Mouse (Mus musculus) hindbrain, postnatal 0 days (tissue): ENCODE measurements around the gene Twf2. TPM values are rescaled to one million over a fixed set of nuclear protein-coding genes. Genes with fewer than 3 reads are reported as not detected.
A peak's percentile ranks its signal among the peaks of the same experiment; 100 is the strongest.

Experiments
- ATAC-seq: fragments of 200-750 bp; cut with Nextera tagmentation; 2 replicates; pipeline ENCODE4 v1.8.0; 2017; ENCODE audit warnings: mild to moderate bottlenecking, moderate TSS enrichment, moderate library complexity
- DNase-seq: peaks from one replicate; pipeline ENCODE4 v3.0.0-alpha.2; 2015; ENCODE audit warnings: low spot score
- H3K27ac ChIP-seq: fragments of 300-500 bp; sonication (generic); 2 replicates; pipeline ENCODE4 v1.5.1; 2014; ENCODE audit warnings: mild to moderate bottlenecking
- H3K27me3 ChIP-seq: fragments of 300-500 bp; sonication (generic); 2 replicates; pipeline ENCODE4 v1.6.1; 2014; ENCODE audit warnings: low read length, mixed read lengths; ENCODE audit not compliant: insufficient read depth
- H3K36me3 ChIP-seq: fragments of 300-500 bp; sonication (generic); 2 replicates; pipeline ENCODE4 v1.6.1; 2014; ENCODE audit warnings: low read length, mixed read lengths; ENCODE audit not compliant: insufficient read depth
- H3K4me1 ChIP-seq: fragments of 300-500 bp; sonication (generic); 2 replicates; pipeline ENCODE4 v1.6.1; 2014; ENCODE audit warnings: antibody characterized with exemption, low read length, mixed read lengths; ENCODE audit not compliant: insufficient read depth
- H3K4me2 ChIP-seq: fragments of 300-500 bp; sonication (generic); 2 replicates; pipeline ENCODE4 v1.6.1; 2014; ENCODE audit warnings: low read depth, mild to moderate bottlenecking, low read length, moderate library complexity, mixed read lengths
- H3K4me3 ChIP-seq: fragments of 300-500 bp; sonication (generic); 2 replicates; pipeline ENCODE4 v1.5.1; 2014; ENCODE audit warnings: low read length
- H3K9ac ChIP-seq: fragments of 300-500 bp; sonication (generic); replicated peaks from 2 replicates; pipeline ENCODE4 v1.6.1; 2014; ENCODE audit warnings: mild to moderate bottlenecking, low read length, moderate library complexity, mixed read lengths
- H3K9me3 ChIP-seq: fragments of 300-500 bp; sonication (generic); 2 replicates; pipeline ENCODE4 v1.6.1; 2016; ENCODE audit warnings: low read length, mixed read lengths
- CTCF ChIP-seq: IDR thresholded peaks from 2 replicates; pipeline ENCODE4 v1.5.1; 2016; ENCODE audit warnings: antibody characterized with exemption, control low read depth, low read depth
- WGBS: fragments of 180-500 bp; shearing (Covaris S2); extraction: QIAGEN DNeasy Blood & Tissue Kit; methylation state at CpG from one replicate; pipeline ENCODE4 v1.1.7; 2014; 5-methylcytosine and 5-hydroxymethylcytosine counted together
- polyA plus RNA-seq: library from polyadenylated mRNA; unstranded; fragments of >200 nt; fragmentation: Nextera tagmentation; extraction: Ambion mirVana; gene quantifications from 2 replicates; pipeline ENCODE4 v1.2.1, GENCODE M21; 2015
- total RNA-seq: library from RNA; depleted of rRNA; stranded (reverse); fragments of >200 nt; gene quantifications from 2 replicates; pipeline ENCODE4 v1.2.3, GENCODE M21; 2014

The Twf2 gene
- total and polyA plus RNA-seq, 2 experiments from 2014 or later, result 42.0 to 72.6 TPM

- WGBS, result 72% methylated on average over 8 of the region's 8 CpGs
- no peak overlapping the region for H3K9ac ChIP-seq
- H3K27me3 ChIP-seq, result 0 out of 2 replicates have a peak, but pooled peaks cover 4% of the 10 kb centered on the region
- H3K36me3 ChIP-seq, result peaks cover 4% of the 10 kb centered on the region; the same call in 1 of the 2 replicates
- H3K27ac ChIP-seq, result no peak overlapping the region
- DNase-seq, result no peak
- no peaks in the 10 kb centered on the region for H3K9me3 ChIP-seq
- H3K4me2 ChIP-seq, result no peak overlapping the region
- no peak overlapping the region for H3K4me3 ChIP-seq
- no peak for TF ChIP-seq CTCF
- no peak for ATAC-seq
- H3K4me1 ChIP-seq, result peaks cover 6% of the 10 kb centered on the region; the same call in 1 of the 2 replicates
Measured at GRCm38 (mm10) chr9:106227790-106228429, 25.0 kb downstream of the Twf2 start.

GRCm38 (mm10) chr9:106230051-106230733 is 27.3 kb downstream of the Twf2 start:
- no peaks in the 10 kb centered on the region for H3K27me3 ChIP-seq
- 85% methylated on average over 9 of the region's 9 CpGs for WGBS
- H3K9me3 ChIP-seq, result no peaks in the 10 kb centered on the region
- no peak overlapping the region for H3K9ac ChIP-seq
- TF ChIP-seq CTCF, result no peak
- no peak for DNase-seq
- H3K4me1 ChIP-seq, result peaks cover 6% of the 10 kb centered on the region; the same call in 1 of the 2 replicates
- H3K36me3 ChIP-seq, result peaks cover 18% of the 10 kb centered on the region
- no peak overlapping the region for H3K27ac ChIP-seq
- no peak overlapping the region for H3K4me3 ChIP-seq
- H3K4me2 ChIP-seq, result no peak overlapping the region
- ATAC-seq, result no peak

- DNase-seq (no peak), ATAC-seq (no peak)
- H3K36me3 ChIP-seq, result peaks cover 23% of the 10 kb centered on the region
- H3K4me2 ChIP-seq, result no peak overlapping the region
- no peak overlapping the region for H3K4me3 ChIP-seq
- peak; percentile 44 for TF ChIP-seq CTCF
- H3K9me3 ChIP-seq, result no peaks in the 10 kb centered on the region
- peaks cover 6% of the 10 kb centered on the region; the same call in 1 of the 2 replicates for H3K4me1 ChIP-seq
- WGBS, result 43% methylated on average over 3 of the region's 3 CpGs
- no peak overlapping the region for H3K27ac ChIP-seq
- no peaks in the 10 kb centered on the region for H3K27me3 ChIP-seq
- no peak overlapping the region for H3K9ac ChIP-seq
Measured at GRCm38 (mm10) chr9:106230734-106231106, 27.8 kb downstream of the Twf2 start.

DNA sequence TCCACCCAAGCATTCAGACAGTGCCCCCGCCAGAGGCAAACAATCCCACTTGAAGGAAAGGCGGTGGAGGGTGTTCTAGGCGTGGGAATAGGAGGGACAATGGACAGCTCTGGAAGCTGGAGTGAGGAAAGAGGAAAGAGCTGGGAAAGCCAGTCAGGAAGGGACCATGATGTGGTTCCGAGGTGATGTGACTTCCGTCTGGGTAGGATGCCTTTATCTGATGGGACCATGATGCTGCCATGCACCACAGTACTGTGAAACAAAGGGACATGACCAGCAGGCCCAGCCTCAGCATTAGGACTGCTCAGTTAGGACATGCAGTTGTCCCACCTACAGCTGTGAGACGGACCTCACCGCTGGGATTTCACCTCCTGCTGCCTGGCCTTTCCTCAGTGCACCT is 28.3 kb downstream of the Twf2 start:
- no peak overlapping the region for H3K9ac ChIP-seq
- no peaks in the 10 kb centered on the region for H3K9me3 ChIP-seq
- no peak overlapping the region for H3K27ac ChIP-seq
- 76% methylated on average over 7 of the region's 7 CpGs for WGBS
- H3K4me3 ChIP-seq, result no peak overlapping the region
- no peak for TF ChIP-seq CTCF
- peaks cover 28% of the 10 kb centered on the region for H3K36me3 ChIP-seq
- no peak overlapping the region for H3K4me2 ChIP-seq
- no peaks in the 10 kb centered on the region for H3K27me3 ChIP-seq
- ATAC-seq (no peak), DNase-seq (no peak)
- H3K4me1 ChIP-seq, result peaks cover 3% of the 10 kb centered on the region; the same call in 1 of the 2 replicates

GRCm38 (mm10) chr9:106231816-106232215 is 28.9 kb downstream of the Twf2 start:
- H3K36me3 ChIP-seq, result peaks cover 33% of the 10 kb centered on the region
- H3K4me3 ChIP-seq, result no peak overlapping the region
- H3K27ac ChIP-seq, result no peak overlapping the region
- H3K4me1 ChIP-seq, result no peaks in the 10 kb centered on the region
- ATAC-seq (no peak), DNase-seq (no peak)
- no peaks in the 10 kb centered on the region for H3K9me3 ChIP-seq
- H3K27me3 ChIP-seq, result no peaks in the 10 kb centered on the region
- H3K9ac ChIP-seq, result no peak overlapping the region
- H3K4me2 ChIP-seq, result no peak overlapping the region
- TF ChIP-seq CTCF, result no peak
- WGBS, result 92% methylated on average over 4 of the region's 4 CpGs

GRCm38 (mm10) chr9:106232956-106233355 is 30.0 kb downstream of the Twf2 start:
- WGBS, result 75% methylated on average over 3 of the region's 3 CpGs
- Histone ChIP-seq H3K9me3 (no peaks in the 10 kb centered on the region), H3K4me1 (no peaks in the 10 kb centered on the region), H3K27me3 (no peaks in the 10 kb centered on the region), H3K4me3 (no peak overlapping the region), H3K9ac (no peak overlapping the region), H3K36me3 (peaks cover 45% of the 10 kb centered on the region), H3K4me2 (no peak overlapping the region), H3K27ac (no peak overlapping the region)
- ATAC-seq (no peak), DNase-seq (no peak)
- TF ChIP-seq CTCF, result no peak

GRCm38 (mm10) chr9:106233953-106234352 is 31.0 kb downstream of the Twf2 start:
- H3K4me3 ChIP-seq, result no peak overlapping the region
- H3K27me3 ChIP-seq, result no peaks in the 10 kb centered on the region
- H3K36me3 ChIP-seq, result peaks cover 55% of the 10 kb centered on the region
- no peak overlapping the region for H3K27ac ChIP-seq
- H3K9ac ChIP-seq, result no peak overlapping the region
- no peak for ATAC-seq
- no peak for TF ChIP-seq CTCF
- H3K4me2 ChIP-seq, result no peak overlapping the region
- DNase-seq, result no peak
- no peaks in the 10 kb centered on the region for H3K4me1 ChIP-seq
- no peaks in the 10 kb centered on the region for H3K9me3 ChIP-seq
- WGBS, result 77% methylated on average over 6 of the region's 6 CpGs
